Mouse (Mus musculus) stomach, postnatal 0 days (tissue): ENCODE measurements at regions not wholly inside any gene's neighbourhood (a gene's known extent, or its start where the extent isn't known, plus 50 kb on each side); places are given as distances from the start of the nearest gene placed in this dataset.

Experiments used
- CTCF ChIP-seq: IDR thresholded peaks from 2 replicates; pipeline ENCODE4 v1.5.1; 2016; ENCODE audit warnings: antibody characterized with exemption, low read depth, mild to moderate bottlenecking, moderate library complexity
- EP300 ChIP-seq: optimal IDR thresholded peaks from 2 replicates; pipeline ENCODE3; 2016; ENCODE audit warnings: antibody characterized with exemption

- no peak for TF ChIP-seq CTCF
- no peak for TF ChIP-seq EP300
These were observed 92.9 kb upstream of the Magi3 start for GRCm38 (mm10) chr3:104313063-104313462.
